Mouse (Mus musculus) embryonic fibroblast, embryonic 13.5 days (primary cell): Measurements from ENCODE around the gene Mrnip.

Source experiments
- CTCF ChIP-seq: IDR thresholded peaks from 2 replicates; pipeline ENCODE4 v1.5.1; 2011; ENCODE audit warnings: mild to moderate bottlenecking, control low read depth, low read length, moderate library complexity, borderline replicate concordance; ENCODE audit not compliant: insufficient read depth
- POLR2A ChIP-seq: IDR thresholded peaks from 2 replicates; pipeline ENCODE4 v1.6.1; 2011; ENCODE audit warnings: low read depth, mild to moderate bottlenecking, control low read depth, low read length, moderate library complexity

DNA sequence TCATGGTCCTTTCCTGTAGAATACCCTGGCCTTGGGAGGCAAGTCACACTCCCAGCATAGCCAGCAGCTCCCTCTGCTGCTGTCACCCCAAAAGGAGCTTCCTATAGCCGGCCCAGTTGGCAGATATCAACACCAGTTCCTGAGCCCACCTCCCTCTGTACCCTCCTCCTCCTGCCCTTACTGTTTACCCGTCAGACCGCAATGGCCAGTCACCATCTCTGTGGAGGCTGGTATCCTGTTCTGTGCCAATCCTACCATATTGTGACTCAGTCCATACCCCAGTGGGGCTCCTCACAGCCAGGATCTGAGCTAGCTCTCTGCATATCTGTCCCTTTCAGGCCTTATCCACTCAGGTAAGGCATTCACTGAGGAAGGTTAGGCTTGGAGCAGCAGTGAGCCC, 28.7 kb upstream of the Mrnip start:
- TF ChIP-seq CTCF (no peak), POLR2A (no peak)
